ENCODE assay signal across 10 mouse cellular contexts in the genomic region with DNA sequence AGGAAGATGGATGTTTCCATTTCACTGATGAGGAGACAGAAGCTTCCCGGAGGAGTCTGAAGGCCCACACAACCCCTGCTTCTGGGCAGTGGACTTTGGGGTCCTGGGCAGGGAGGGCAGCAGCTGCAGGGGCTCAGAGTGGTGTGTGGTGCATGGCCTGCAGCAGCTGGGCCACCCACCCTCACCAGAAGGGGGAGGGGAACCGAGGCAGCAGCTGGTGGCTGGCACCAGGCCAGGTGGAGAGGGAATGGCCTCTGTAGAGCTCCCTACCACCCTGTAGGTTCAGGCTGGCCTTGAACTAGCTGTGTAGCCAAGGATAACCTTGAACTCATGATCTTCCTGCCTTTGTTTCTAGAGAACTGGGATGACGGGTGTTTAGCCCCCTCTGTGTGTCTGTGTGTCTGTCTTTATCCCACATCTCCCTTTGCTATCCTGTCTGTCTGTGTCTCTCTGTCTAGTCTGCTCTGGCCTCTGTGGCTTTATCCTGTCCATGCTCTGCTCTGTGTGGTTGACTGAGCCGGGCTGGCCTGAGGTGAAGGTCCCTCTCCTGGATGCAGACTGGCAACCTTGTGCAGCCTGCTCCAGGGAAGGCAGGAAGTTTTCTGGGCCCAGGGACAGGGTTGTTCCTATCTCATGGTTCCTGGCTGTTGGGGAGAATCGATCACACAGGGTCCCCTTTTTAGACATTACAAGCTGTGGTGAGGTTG. TPM values are rescaled to one million over a fixed set of nuclear protein-coding genes. Genes with fewer than 3 reads are reported as not detected.
DNase-seq lines count a peak whose midpoint lies in the region; ATAC-seq and TF ChIP-seq lines count a peak whose summit lies in the region.
"Had no signal": no experiment of that assay in that cellular context is flagged by ENCODE, and none has a peak within 500 bp of the region (broad histone marks: within the 10 kb centered on the region; RNA-seq: fewer than 3 reads in every experiment).

No protein-coding gene starts in this region.

- H3K4me2 ChIP-seq in limb, embryonic 12.5 days = no peak overlapping the region
- H3K4me2 ChIP-seq in stomach, embryonic 15.5 days = no peak overlapping the region
- H3K4me2 ChIP-seq: liver, embryonic 15.5 days had no signal

- DNase-seq in limb, embryonic 10.5 days (ENCODE audit: low spot score) = no peak
- DNase-seq in right cerebral cortex, postnatal 4 days = peak; percentile 43
- DNase-seq in right cerebral cortex, postnatal 36 days (ENCODE audit: low spot score in 2 of 2) = no peak
- DNase-seq in brain, embryonic 14.5 days (ENCODE audit: low read depth) = peak; percentile 52
- DNase-seq in layer of hippocampus, adult 2 months (ENCODE audit: low spot score in 2 of 2) = no peak
- DNase-seq in left cerebral cortex, postnatal 25 days (ENCODE audit: low spot score in 2 of 2) = no peak
- DNase-seq: heart, postnatal 10 days had no signal

- ATAC-seq in limb, embryonic 12.5 days (ENCODE audit: insufficient number of reproducible peaks, insufficient read depth, low FRiP score, low TSS enrichment, low read depth) = no peak
- peak; percentile 32; the same call in 1 of the 2 replicates for ATAC-seq in stomach, embryonic 15.5 days (ENCODE audit: insufficient read depth, low FRiP score, low read depth)

- peaks cover 6% of the 10 kb centered on the region; the same call in 1 of the 2 replicates for H3K4me1 ChIP-seq in limb, embryonic 12.5 days (replicated peaks)
- peaks cover 5% of the 10 kb centered on the region for H3K4me1 ChIP-seq in limb, embryonic 10.5 days
- H3K4me1 ChIP-seq in stomach, embryonic 15.5 days = peaks cover 9% of the 10 kb centered on the region

- H3K27ac ChIP-seq in limb, embryonic 12.5 days = no peak overlapping the region
- H3K27ac ChIP-seq in limb, embryonic 10.5 days = no peak overlapping the region
- H3K27ac ChIP-seq in stomach, embryonic 15.5 days = no peak overlapping the region
- no peak overlapping the region for H3K27ac ChIP-seq in layer of hippocampus, adult 2 months
- H3K27ac ChIP-seq: liver, embryonic 15.5 days had no signal

- intact Hi-C loops in left cerebral cortex, postnatal 25 days (cut with DNase I) = no loop called here

- no peak for TF ChIP-seq POLR2A in brain, embryonic 14.5 days (IDR thresholded peaks at IDR 0.05; ENCODE audit: borderline replicate concordance, extremely low read depth, insufficient read depth, insufficient read length, poor library complexity, severe bottlenecking)

- H3K4me3 ChIP-seq in limb, embryonic 12.5 days (replicated peaks) = no peak overlapping the region
- H3K4me3 ChIP-seq in limb, embryonic 10.5 days = no peak overlapping the region
- H3K4me3 ChIP-seq in stomach, embryonic 15.5 days (replicated peaks) = no peak overlapping the region
- H3K4me3 ChIP-seq in layer of hippocampus, adult 2 months = no peak overlapping the region
- H3K4me3 ChIP-seq: liver, embryonic 15.5 days had no signal

- peaks cover 66% of the 10 kb centered on the region for H3K27me3 ChIP-seq in limb, embryonic 12.5 days
- peaks cover 56% of the 10 kb centered on the region for H3K27me3 ChIP-seq in limb, embryonic 10.5 days (ENCODE audit: low read depth, poor library complexity, severe bottlenecking)
- peaks cover 8% of the 10 kb centered on the region for H3K27me3 ChIP-seq in stomach, embryonic 15.5 days (replicated peaks)

- H3K36me3 ChIP-seq in limb, embryonic 12.5 days = no peaks in the 10 kb centered on the region
- H3K36me3 ChIP-seq in limb, embryonic 10.5 days = no peaks in the 10 kb centered on the region
- no peaks in the 10 kb centered on the region for H3K36me3 ChIP-seq in stomach, embryonic 15.5 days
- H3K36me3 ChIP-seq: liver, embryonic 15.5 days had no signal

- 47% methylated on average over 5 of the region's 5 CpGs for WGBS in limb, embryonic 12.5 days
- WGBS in limb, embryonic 10.5 days = 54% methylated on average over 5 of the region's 5 CpGs
- WGBS in stomach, embryonic 15.5 days = 36% methylated on average over 5 of the region's 5 CpGs

- no peaks in the 10 kb centered on the region for H3K9me3 ChIP-seq in limb, embryonic 12.5 days
- H3K9me3 ChIP-seq in limb, embryonic 10.5 days (replicated peaks) = no peaks in the 10 kb centered on the region
- no peaks in the 10 kb centered on the region for H3K9me3 ChIP-seq in stomach, embryonic 15.5 days
- H3K9me3 ChIP-seq: liver, embryonic 15.5 days had no signal

- no peak for TF ChIP-seq CTCF in brain, embryonic 14.5 days (IDR thresholded peaks at IDR 0.05; ENCODE audit: borderline replicate concordance, extremely low read depth, insufficient read depth, insufficient read length)
- no peak for TF ChIP-seq CTCF in layer of hippocampus, adult 2 months (conservative IDR thresholded peaks at IDR 0.05)

- H3K9ac ChIP-seq in limb, embryonic 12.5 days (replicated peaks) = 0 out of 2 replicates have a peak overlapping the region, but pooled peaks have one; percentile 23
- H3K9ac ChIP-seq in stomach, embryonic 15.5 days = no peak overlapping the region
- H3K9ac ChIP-seq: liver, embryonic 15.5 days had no signal

RNA-seq across cellular contexts. Expression of gene Tcf3, which starts 11.0 kb away (rescaled TPM):
- polyA plus RNA-seq in limb, embryonic 12.5 days (2016; fragmentation: Nextera tagmentation; extraction: Ambion mirVana) = 247 and 274 TPM in 2 replicates
- 260 and 283 TPM in 2 replicates for polyA plus RNA-seq in limb, embryonic 10.5 days (2016; fragmentation: Nextera tagmentation; extraction: Ambion mirVana)
- 128 and 138 TPM in 2 replicates for polyA plus RNA-seq in brain, embryonic 14.5 days (2012; rRNA removed)
- 88.9 and 100 TPM in 2 replicates for polyA plus RNA-seq in stomach, embryonic 15.5 days (2015; fragmentation: Nextera tagmentation; extraction: Ambion mirVana)
- 10 to 100 TPM; 27.6 to 31.6 TPM for total RNA-seq in layer of hippocampus, adult 2 months (2021)
- total RNA-seq in left cerebral cortex, postnatal 25 days (2021) = 10 to 100 TPM; 22.6 to 25.8 TPM

RNA-seq across cellular contexts. Expression of gene Uqcr11, which starts 37.9 kb away (rescaled TPM):
- polyA plus RNA-seq in limb, embryonic 12.5 days (2016; fragmentation: Nextera tagmentation; extraction: Ambion mirVana) = 416 and 437 TPM in 2 replicates
- polyA plus RNA-seq in limb, embryonic 10.5 days (2016; fragmentation: Nextera tagmentation; extraction: Ambion mirVana) = 651 and 677 TPM in 2 replicates
- polyA plus RNA-seq in brain, embryonic 14.5 days (2012; rRNA removed) = 597 and 852 TPM in 2 replicates
- 724 and 753 TPM in 2 replicates for polyA plus RNA-seq in stomach, embryonic 15.5 days (2015; fragmentation: Nextera tagmentation; extraction: Ambion mirVana)
- total RNA-seq in layer of hippocampus, adult 2 months (2021) = 100 to 1,000 TPM; 404 to 413 TPM
- 100 to 1,000 TPM; 482 to 488 TPM for total RNA-seq in left cerebral cortex, postnatal 25 days (2021)

RNA-seq across cellular contexts. Expression of gene Mbd3, which starts 45.1 kb away (rescaled TPM):
- polyA plus RNA-seq in limb, embryonic 12.5 days (2016; fragmentation: Nextera tagmentation; extraction: Ambion mirVana) = 361 and 364 TPM in 2 replicates
- 453 and 469 TPM in 2 replicates for polyA plus RNA-seq in limb, embryonic 10.5 days (2016; fragmentation: Nextera tagmentation; extraction: Ambion mirVana)
- 265 and 292 TPM in 2 replicates for polyA plus RNA-seq in brain, embryonic 14.5 days (2012; rRNA removed)
- polyA plus RNA-seq in stomach, embryonic 15.5 days (2015; fragmentation: Nextera tagmentation; extraction: Ambion mirVana) = 204 and 216 TPM in 2 replicates
- 100 to 1,000 TPM; 147 to 149 TPM for total RNA-seq in layer of hippocampus, adult 2 months (2021)
- 100 to 1,000 TPM; 134 to 138 TPM for total RNA-seq in left cerebral cortex, postnatal 25 days (2021)

RNA-seq across cellular contexts. Expression of gene Onecut3, which starts 50.1 kb away (rescaled TPM):
- polyA plus RNA-seq in limb, embryonic 12.5 days (2016; fragmentation: Nextera tagmentation; extraction: Ambion mirVana) = not detected in 2 replicates
- polyA plus RNA-seq in limb, embryonic 10.5 days (2016; fragmentation: Nextera tagmentation; extraction: Ambion mirVana) = not detected in 2 replicates
- 5.0 and 10.9 TPM in 2 replicates for polyA plus RNA-seq in brain, embryonic 14.5 days (2012; rRNA removed)
- polyA plus RNA-seq in stomach, embryonic 15.5 days (2015; fragmentation: Nextera tagmentation; extraction: Ambion mirVana) = 0.18 and 0.21 TPM in 2 replicates
- total RNA-seq in layer of hippocampus, adult 2 months (2021) = not detected
- total RNA-seq in left cerebral cortex, postnatal 25 days (2021) = not detected
- total RNA-seq: heart, postnatal 10 days had no signal
- polyA plus RNA-seq: liver, embryonic 15.5 days had no signal

RNA-seq across cellular contexts. Expression of gene Mex3d, which starts 57.0 kb away (rescaled TPM):
- polyA plus RNA-seq in limb, embryonic 12.5 days (2016; fragmentation: Nextera tagmentation; extraction: Ambion mirVana) = 12.5 and 15.2 TPM in 2 replicates
- 7.2 and 7.5 TPM in 2 replicates for polyA plus RNA-seq in limb, embryonic 10.5 days (2016; fragmentation: Nextera tagmentation; extraction: Ambion mirVana)
- 112 and 115 TPM in 2 replicates for polyA plus RNA-seq in brain, embryonic 14.5 days (2012; rRNA removed)
- 7.8 and 8.7 TPM in 2 replicates for polyA plus RNA-seq in stomach, embryonic 15.5 days (2015; fragmentation: Nextera tagmentation; extraction: Ambion mirVana)
- total RNA-seq in layer of hippocampus, adult 2 months (2021) = 10 to 100 TPM; 15.5 to 17.1 TPM
- 10 to 100 TPM; 17.7 to 22.2 TPM for total RNA-seq in left cerebral cortex, postnatal 25 days (2021)

Comparison
In these comparisons a context has a peak if more than half of its experiments do, and no peak if none do; other contexts are left out.
1. DNase-seq: peak in right cerebral cortex, postnatal 4 days (single experiment) and brain, embryonic 14.5 days (single experiment); none in limb, embryonic 10.5 days (single experiment), right cerebral cortex, postnatal 36 days (0 of 2), layer of hippocampus, adult 2 months (0 of 2) and left cerebral cortex, postnatal 25 days (0 of 2).